Mouse (Mus musculus) CD4-positive naive resting alpha-beta T cell, adult 57 days (primary cell): ENCODE data around the gene Rhbdl3. TPM values are rescaled to one million over a fixed set of nuclear protein-coding genes. Genes with fewer than 3 reads are reported as not detected.

Experiments used
- total RNA-seq: library from RNA; stranded (reverse); gene quantifications from one replicate; pipeline ENCODE4 v1.2.4, GENCODE M21; 2023

Rhbdl3 gene
- total RNA-seq: 0.65 TPM

GRCm38 (mm10) chr11:80300551-80301315 is at the start of gene Rhbdl3:
Gene Rhbdl3, plus strand, starts transcription at chr11:80300912.

GRCm38 (mm10) chr11:80377712-80378451 is 77.2 kb downstream of the Rhbdl3 start, which contains the start of gene 5730455P16Rik:
Gene 5730455P16Rik, minus strand, starts transcription at chr11:80378034.

DNA sequence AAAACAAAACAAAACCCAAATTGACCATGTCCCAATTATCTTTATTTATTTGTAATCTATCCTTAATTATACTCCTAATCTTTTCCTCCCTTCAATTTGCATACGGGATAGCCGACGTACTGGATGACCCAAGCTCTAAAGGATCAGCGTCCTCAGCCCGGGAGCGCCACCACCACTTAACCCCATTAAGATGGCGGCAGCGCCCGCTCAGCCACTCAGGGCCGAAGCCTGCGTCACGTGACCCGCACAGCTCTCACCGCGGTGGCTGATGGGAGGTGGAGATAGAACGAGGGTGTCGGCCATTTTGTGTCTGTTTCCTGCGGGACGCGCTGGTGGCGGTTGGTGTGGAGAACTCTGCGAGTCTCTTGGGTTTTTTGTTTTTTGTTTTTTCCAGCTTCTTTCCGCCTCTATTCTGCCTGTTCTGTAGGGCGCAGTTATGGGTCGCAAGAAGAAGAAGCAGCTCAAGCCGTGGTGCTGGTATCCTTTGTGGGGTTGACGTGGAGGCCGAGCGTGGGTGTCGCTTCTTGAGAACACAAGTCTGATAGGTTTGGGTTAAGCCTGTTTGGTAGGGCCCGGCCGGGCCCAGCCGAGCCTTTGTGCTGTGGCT is 82.4 kb downstream of the Rhbdl3 start, which contains the start of gene Zfp207:
Gene Zfp207, plus strand, starts transcription at position 261 of the 607 bp plus-strand sequence.

Other genes with a start within 250 kb of the Rhbdl3 start
- 390 TPM for gene Crlf3, start 219.9 kb upstream of the Rhbdl3 start, total RNA-seq
- gene Atad5, start 211.5 kb upstream of the Rhbdl3 start, total RNA-seq: 4.9 TPM
- gene Tefm, start 158.7 kb upstream of the Rhbdl3 start, total RNA-seq: 2.8 TPM
- gene Adap2, start 146.8 kb upstream of the Rhbdl3 start, total RNA-seq: 1.8 TPM
- 7.1 TPM for gene Rnf135, start 117.1 kb upstream of the Rhbdl3 start, total RNA-seq
- gene Rhot1, start 91.9 kb upstream of the Rhbdl3 start, total RNA-seq: 38.0 TPM
- gene 5730455P16Rik, start 77.1 kb downstream of the Rhbdl3 start, total RNA-seq: 12.9 TPM
- 177 TPM for gene Zfp207, start 82.4 kb downstream of the Rhbdl3 start, total RNA-seq
- gene Psmd11, start 127.7 kb downstream of the Rhbdl3 start, total RNA-seq: 89.6 TPM
- gene Cdk5r1, start 176.1 kb downstream of the Rhbdl3 start, total RNA-seq: 4.4 TPM